Mouse (Mus musculus) lung, adult 18-20 months (tissue): ENCODE measurements at regions not wholly inside any gene's neighbourhood (a gene's known extent, or its start where the extent isn't known, plus 50 kb on each side); places are given as distances from the start of the nearest gene placed in this dataset.

ENCODE experiments used
- DNase-seq, 2 experiments: peaks; one replicate each; pipeline ENCODE4 v3.0.0; 2022; ENCODE audit warnings: mixed read lengths in 2 of 2

DNA sequence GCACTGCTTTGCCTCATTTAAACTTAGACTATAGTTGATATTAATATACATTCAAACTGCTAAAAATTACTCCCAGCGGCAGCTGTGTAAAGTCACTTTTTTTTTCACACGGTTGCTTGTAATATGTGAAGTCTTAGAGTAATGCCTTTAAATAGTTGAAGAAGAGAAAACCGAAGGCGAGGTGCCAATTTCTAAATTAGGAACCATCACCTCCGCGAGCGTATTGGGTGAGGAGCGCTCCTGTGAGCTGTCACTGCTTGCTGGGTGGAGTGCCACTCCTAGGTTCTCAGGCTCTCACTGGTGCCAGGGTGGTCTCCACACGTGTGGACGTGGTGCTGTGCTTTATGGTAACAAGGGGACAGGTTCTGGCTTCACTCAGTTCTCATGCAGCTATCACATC is 82.8 kb upstream of the Nectin3 start:
- DNase-seq, result no peak

- no peak for DNase-seq
Observed at GRCm38 (mm10) chr16:46574221-46574620, 75.9 kb upstream of the Nectin3 start.

DNA sequence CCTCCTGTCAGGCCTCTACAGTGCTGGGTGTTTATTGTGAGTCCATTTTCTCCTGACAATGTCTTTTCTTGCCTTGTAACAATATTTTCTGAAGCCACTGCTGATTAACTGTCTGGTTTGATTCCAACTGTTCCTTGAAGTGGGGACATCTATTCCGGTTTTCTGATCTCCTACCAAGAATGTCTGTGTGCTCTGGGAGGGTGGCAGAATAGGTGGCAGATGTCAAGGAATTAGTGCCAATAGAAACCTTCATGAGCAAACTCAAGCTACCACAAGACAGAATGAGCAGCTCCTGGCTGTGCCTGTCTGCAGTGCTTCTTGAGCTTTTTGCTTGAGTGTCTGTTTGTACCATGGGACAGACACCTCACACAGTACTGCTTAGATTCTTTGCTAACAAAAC is 69.1 kb upstream of the Nectin3 start:
- no peak for DNase-seq

DNA sequence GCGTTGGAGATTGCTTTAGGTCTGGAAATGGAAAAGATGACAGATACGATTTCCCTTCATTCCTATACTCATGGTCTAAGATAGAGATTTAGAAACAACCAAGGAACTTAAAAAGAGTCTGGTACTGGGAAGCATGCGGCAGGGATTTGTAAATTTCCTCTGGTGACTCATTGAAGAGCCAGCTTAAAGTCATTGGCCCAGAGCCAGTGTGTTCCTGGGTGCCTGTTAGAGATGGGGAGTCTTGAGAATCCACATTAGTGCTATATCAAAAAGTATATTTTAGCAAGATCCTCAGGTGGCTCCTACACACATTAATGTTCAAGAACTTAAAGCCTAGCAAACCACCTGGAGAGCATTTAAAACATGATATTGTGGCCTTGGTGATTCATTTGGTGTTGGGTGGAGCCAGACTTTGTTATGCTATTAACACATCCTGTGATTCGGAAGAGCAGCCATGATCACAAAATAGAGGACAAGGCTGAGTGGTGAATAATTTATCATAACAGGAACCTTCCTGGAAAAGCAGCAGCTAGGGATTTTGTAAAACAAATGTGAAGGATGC is 67.8 kb upstream of the Nectin3 start:
- DNase-seq, result no peak

DNA sequence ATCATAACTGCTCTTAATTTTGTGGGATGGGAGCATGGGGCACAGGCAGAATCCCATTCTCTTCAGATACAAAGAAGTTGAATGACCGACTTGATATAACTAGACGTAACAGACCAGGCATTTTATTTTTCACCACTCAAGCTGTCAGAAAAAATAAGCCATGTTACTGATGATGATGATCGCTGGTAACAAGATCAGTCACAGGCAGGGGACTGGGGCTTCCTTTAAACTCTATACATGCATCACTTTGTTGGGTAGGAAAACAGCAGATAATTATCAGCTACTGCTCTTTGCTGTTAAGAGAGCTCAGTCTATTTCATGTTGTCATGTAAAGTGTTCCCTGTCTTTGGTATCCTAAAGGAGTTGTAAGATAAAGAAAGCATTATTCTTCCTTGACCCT is 59.0 kb upstream of the Nectin3 start:
- DNase-seq, result no peak

- DNase-seq, result no peak
Observed at GRCm38 (mm10) chr16:46548207-46548606, 49.9 kb upstream of the Nectin3 start.
